Mouse (Mus musculus) heart, adult 2 months (tissue): ENCODE measurements at regions not wholly inside any gene's neighbourhood (a gene's known extent, or its start where the extent isn't known, plus 50 kb on each side); places are given as distances from the start of the nearest gene placed in this dataset.

ENCODE experiments used
- CTCF ChIP-seq: fragments of 200-600 bp; IDR thresholded peaks from 2 replicates; pipeline ENCODE4 v1.8.1; 2022; ENCODE audit warnings: antibody characterized with exemption, mild to moderate bottlenecking, moderate library complexity
- EP300 ChIP-seq: fragments of 200-500 bp; IDR thresholded peaks from 2 replicates; pipeline ENCODE4 v1.6.1; 2011; ENCODE audit warnings: low read depth, low read length, control low read depth; ENCODE audit not compliant: insufficient read depth
- POLR2A ChIP-seq: fragments of 200-500 bp; IDR thresholded peaks from 2 replicates; pipeline ENCODE4 v1.6.1; 2011; ENCODE audit warnings: mild to moderate bottlenecking, low read depth, low read length, control low read depth; ENCODE audit not compliant: insufficient read depth

DNA sequence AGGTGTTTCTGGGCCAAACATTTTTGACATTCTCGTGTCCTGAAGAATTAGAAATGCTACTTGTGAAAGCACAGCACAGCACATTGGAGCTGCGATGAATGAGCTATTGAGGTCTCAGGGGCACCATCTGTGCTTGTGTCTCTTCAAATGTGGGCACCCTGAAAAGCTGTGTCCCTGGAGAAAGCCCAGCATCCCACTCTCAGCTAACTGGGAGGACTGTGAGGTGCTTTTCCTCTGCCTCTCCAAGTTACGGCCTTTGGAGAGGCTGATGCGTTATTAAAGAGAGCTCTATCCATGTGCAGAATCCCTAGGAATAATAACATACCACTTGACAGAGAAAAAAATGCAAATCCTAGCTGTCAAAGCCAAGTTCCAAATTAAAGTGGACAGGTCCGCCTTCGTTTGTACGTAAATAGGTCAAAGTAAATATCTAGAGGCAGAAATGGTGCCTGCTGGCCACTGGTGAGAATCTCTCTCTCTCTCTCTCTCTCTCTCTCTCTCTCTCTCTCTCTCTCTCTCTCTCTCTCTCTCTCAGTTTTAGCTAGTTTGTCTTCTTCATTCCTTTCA, 397.3 kb upstream of the Mmadhc start:
- TF ChIP-seq CTCF (no peak), POLR2A (no peak), EP300 (no peak)
